15 mouse cellular contexts compared by ENCODE assay signal in the genomic region with DNA sequence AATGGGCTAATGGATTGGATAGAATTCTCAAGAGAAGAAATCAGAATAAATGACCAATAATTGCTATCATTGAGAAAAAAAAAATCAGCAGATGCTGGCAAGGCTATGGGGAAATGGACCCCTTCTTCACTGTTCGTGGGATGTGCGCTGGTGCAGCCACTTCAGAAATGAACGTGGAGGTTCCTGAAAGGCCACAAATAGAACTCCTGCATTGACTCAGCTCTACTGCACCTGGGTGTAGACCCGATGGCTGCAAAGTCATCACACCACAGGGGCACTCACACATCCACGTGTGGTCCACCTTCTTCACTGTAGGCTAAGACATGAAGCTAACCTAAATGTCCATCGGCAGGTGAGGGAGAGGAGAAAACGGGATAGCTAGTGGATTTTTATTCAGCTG.
"Had no signal": no experiment of that assay in that cellular context is flagged by ENCODE, and none has a peak within 500 bp of the region (broad histone marks: within the 10 kb centered on the region; RNA-seq: fewer than 3 reads in every experiment).

No protein-coding gene starts in this region.

- H3K36me3 ChIP-seq: lung, embryonic 15.5 days; midbrain, embryonic 13.5 days; midbrain, embryonic 15.5 days; neural tube, embryonic 12.5 days had no signal

- H3K4me1 ChIP-seq: megakaryocyte, embryonic 14.5 days; midbrain, embryonic 15.5 days had no signal

- H3K27ac ChIP-seq: macrophage; midbrain, embryonic 13.5 days; midbrain, embryonic 15.5 days; neural tube, embryonic 12.5 days had no signal

- DNase-seq: lung, adult 2 months; lung, postnatal 14 days; lung, postnatal 36 days; right cerebral cortex, postnatal 14 days; spleen, adult 18-20 months; thymus, adult 18-20 months; thymus, postnatal 25 days had no signal

- H3K4me3 ChIP-seq: lung, embryonic 15.5 days; megakaryocyte, embryonic 14.5 days; midbrain, embryonic 13.5 days; midbrain, embryonic 15.5 days; neural tube, embryonic 12.5 days had no signal

- H3K9ac ChIP-seq: lung, embryonic 15.5 days; midbrain, embryonic 13.5 days; midbrain, embryonic 15.5 days; neural tube, embryonic 12.5 days had no signal

- H3K9me3 ChIP-seq: lung, embryonic 15.5 days; midbrain, embryonic 13.5 days; midbrain, embryonic 15.5 days; neural tube, embryonic 12.5 days had no signal

- H3K4me2 ChIP-seq: lung, embryonic 15.5 days; midbrain, embryonic 11.5 days; midbrain, embryonic 13.5 days; midbrain, embryonic 15.5 days; neural tube, embryonic 12.5 days had no signal

- H3K27me3 ChIP-seq: lung, embryonic 15.5 days; midbrain, embryonic 13.5 days; midbrain, embryonic 15.5 days; neural tube, embryonic 12.5 days had no signal

- ATAC-seq: lung, postnatal 0 days; midbrain, embryonic 13.5 days; midbrain, embryonic 15.5 days had no signal
